Mouse (Mus musculus) NIH3T3 (cell line): ENCODE data around the gene Calcr.
"Not testable (repeated sequence)": the region's sequence is repeated elsewhere in the genome, so short reads cannot be mapped to it uniquely, and the experiment has no call there.

ENCODE experiments used
- DNase-seq: peaks from one replicate; pipeline ENCODE4 v3.0.0-alpha.2; 2012; ENCODE audit warnings: low read depth

Gene Calcr

DNA sequence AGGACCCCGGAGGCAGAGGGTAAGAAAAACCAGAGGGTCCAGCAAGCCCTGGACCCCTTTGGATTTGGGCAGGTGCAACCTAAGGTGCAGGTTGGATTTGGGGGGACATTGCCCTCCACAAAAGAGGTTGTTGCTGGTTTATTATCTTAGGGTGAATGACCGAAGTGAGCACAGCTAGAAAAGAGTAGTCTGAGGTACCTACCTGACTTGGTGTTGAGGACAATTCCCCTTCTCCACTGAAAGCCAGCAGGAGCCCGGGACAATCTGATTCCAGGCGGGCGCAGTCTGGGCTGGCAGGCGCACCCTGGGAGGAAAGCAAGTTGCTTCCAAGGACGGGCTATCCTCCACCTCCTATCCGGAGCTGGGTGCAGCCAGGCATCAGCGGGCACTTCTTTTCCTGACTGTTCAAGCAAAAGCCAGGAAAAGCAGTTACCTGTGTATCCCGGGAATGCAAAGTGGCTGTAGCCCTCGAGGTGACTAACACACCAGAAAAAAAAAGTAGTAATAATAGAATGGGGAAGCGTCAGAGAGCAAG lies at the start of gene Calcr:
Gene Calcr, minus strand, starts transcription at position 485 of the 535 bp plus-strand sequence.
- no peak for DNase-seq

DNA sequence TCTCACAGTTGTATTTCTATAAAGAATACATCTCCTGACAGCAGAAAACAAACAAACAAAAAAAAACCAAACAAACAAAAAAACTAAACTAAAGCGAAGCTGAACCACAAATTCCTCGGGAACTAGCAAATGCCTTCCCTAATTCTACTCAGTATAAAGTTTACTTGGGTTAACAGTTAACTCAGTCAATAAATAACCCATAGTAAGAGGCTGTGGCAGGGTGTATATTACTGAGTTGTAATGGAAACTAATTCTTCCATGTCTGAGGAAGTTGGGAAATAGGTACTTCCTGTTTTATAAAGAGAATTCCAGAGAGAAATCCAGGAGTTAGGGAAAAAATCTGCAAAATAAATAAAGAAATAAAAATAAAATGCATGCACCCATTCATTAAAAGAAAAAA lies 3.0 kb upstream of the Calcr start:
- no peak for DNase-seq

- DNase-seq = no peak
These were observed 1.1 kb downstream of the Calcr start for GRCm38 (mm10) chr6:3763171-3763967.

DNA sequence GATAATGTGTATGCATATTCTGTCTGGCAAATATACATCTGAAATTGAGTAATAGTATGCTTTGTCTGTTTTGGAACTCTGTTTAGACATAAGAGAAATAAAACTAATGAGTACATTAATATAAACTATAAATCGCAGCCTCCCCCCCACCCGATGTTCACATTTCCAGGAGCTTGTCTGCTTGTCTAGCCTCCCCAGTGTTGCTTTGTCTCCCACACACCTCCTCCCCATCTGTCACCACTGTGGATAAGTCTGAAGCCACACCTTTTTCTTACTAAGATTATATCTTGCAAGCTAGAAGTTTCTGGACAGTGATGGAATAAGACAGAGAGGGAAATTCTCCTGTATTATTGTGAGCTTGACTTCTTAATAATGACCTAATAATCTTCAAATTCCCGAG lies 12.9 kb downstream of the Calcr start:
- DNase-seq = no peak

GRCm38 (mm10) chr6:3749624-3750023 lies 14.9 kb downstream of the Calcr start:
- DNase-seq = no peak

GRCm38 (mm10) chr6:3745546-3745945 lies 19.0 kb downstream of the Calcr start:
- peak; percentile 46 for DNase-seq

DNA sequence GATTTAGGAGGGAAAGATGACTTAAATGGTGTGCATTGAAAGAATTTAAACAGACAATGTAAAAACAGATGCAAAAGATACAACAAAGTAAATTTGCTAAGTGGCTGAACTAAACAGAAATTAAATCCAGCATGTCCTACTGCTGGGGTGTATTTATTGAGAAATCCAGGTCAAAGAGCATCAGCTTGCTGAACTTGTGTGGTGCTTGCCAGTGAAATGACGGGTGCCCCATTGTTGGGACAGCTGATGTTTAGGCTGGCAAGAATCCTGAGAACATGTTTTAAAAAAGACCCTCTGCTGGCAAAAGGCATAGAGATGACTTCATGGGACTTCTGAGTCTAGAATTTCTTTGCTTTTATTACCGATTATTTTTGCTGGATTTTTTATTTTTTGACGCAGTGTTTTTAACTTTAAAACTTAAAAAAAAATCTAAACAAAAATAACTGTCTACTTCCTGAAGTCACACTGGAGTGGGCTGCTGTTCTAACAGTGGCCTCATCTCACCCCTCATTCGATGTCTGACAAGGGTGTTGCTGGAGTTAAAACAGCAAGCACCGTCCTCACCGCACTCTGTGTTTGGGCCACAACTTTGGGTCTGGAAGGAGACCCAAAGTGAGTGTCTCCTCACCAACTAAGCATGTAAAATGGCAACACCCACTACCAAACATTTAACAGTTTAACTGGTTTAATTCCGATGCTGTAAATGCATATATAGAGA lies 22.4 kb downstream of the Calcr start:
- DNase-seq = no peak

DNA sequence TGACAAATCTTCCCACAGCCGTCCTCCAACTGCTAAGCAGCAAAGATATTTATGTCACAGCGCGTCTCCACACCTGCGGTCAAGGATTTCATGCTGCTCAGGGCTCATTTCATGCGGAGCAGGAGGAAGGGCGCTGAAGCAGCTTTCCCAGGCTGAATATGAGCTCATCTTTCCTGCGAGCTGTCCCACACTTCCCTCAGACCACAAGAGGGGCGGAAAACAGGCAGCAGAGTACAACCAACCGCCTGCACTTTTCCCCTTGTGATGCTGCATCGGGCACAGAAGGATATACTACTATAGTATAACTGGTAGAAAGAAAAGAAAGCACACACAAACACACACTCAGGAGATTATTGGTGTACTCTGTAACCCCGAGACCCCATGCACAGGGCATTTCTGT lies 23.2 kb downstream of the Calcr start:
- DNase-seq = no peak

- DNase-seq = no peak
These were observed 34.2 kb downstream of the Calcr start for GRCm38 (mm10) chr6:3730246-3730867.

GRCm38 (mm10) chr6:3688087-3688642 lies 76.3 kb downstream of the Calcr start:
- no peak for DNase-seq

GRCm38 (mm10) chr6:3678286-3678685 lies 86.2 kb downstream of the Calcr start:
- DNase-seq = not testable (repeated sequence)

GRCm38 (mm10) chr6:3677806-3678205 lies 86.7 kb downstream of the Calcr start:
- no peak for DNase-seq

DNA sequence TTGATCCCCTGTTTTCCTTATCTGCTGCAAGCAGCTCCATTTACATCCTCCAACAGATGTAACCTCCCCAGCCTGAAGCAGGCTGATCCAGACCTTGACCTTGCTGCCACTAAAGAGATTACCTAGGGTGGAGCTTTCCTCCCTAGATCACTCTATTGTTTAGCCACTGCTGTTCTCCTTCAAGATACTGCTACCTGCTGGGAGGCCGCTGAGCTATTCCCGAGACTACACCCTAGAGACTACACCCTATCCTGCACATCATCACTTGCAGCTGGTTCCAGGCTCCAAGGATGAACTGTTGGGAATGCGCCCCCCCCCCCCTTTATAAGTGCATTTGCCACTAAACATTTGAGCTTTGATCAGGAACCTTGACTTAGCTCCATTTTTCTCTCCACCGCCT lies 92.6 kb downstream of the Calcr start:
- DNase-seq = not testable (repeated sequence)

- no peak for DNase-seq
These were observed 100.3 kb downstream of the Calcr start for GRCm38 (mm10) chr6:3664147-3664716.

GRCm38 (mm10) chr6:3658405-3658804 lies 106.1 kb downstream of the Calcr start:
- DNase-seq = peak; percentile 19
